Mouse (Mus musculus): Measurements from ENCODE around the gene Cln6. TPM values are rescaled to one million over a fixed set of nuclear protein-coding genes. Genes with fewer than 3 reads are reported as not detected.
"Not testable (repeated sequence)": the region's sequence is repeated elsewhere in the genome, so short reads cannot be mapped to it uniquely, and the experiment has no call there.

The Cln6 gene
- total RNA-seq (2014; rRNA removed) (31.7 and 41.6 TPM in 2 replicates), polyA plus RNA-seq (2015; fragmentation: Nextera tagmentation; extraction: Ambion mirVana) (9.5 and 10.4 TPM in 2 replicates)

- Histone ChIP-seq H3K4me3 (ENCODE audit: low read length) (peak within 1 kb of the TSS; percentile 75), H3K9me3 (ENCODE audit: low read length) (no peaks in the 10 kb centered on the region), H3K36me3 (ENCODE audit: insufficient read depth, low read length) (no peaks in the 10 kb centered on the region), H3K27me3 (ENCODE audit: insufficient read depth, low read length) (no peaks in the 10 kb centered on the region), H3K4me2 (ENCODE audit: low read depth, low read length) (peak within 1 kb of the TSS; percentile 94), H3K4me1 (ENCODE audit: insufficient read depth, low read length) (no peaks in the 10 kb centered on the region), H3K27ac (peak within 1 kb of the TSS; percentile 83), H3K9ac (replicated peaks; ENCODE audit: low read length) (peak within 1 kb of the TSS; percentile 78)
- under 1% methylated on average over 48 of the region's 48 CpGs for WGBS
- ATAC-seq (peak; percentile 90), DNase-seq (ENCODE audit: low spot score) (peak; percentile 79)
- TF ChIP-seq CTCF (IDR thresholded peaks at IDR 0.05; ENCODE audit: low read depth) = no peak
These were observed at the start of gene Cln6 for GRCm38 (mm10) chr9:62838506-62839171. TSS of gene Cln6 (plus strand) at chr9:62838785.

- H3K9me3 ChIP-seq (ENCODE audit: low read length) = no peaks in the 10 kb centered on the region
- no peaks in the 10 kb centered on the region for H3K27me3 ChIP-seq (ENCODE audit: insufficient read depth, low read length)
- H3K36me3 ChIP-seq (ENCODE audit: insufficient read depth, low read length) = peaks cover 4% of the 10 kb centered on the region; the same call in 1 of the 2 replicates
- TF ChIP-seq CTCF (IDR thresholded peaks at IDR 0.05; ENCODE audit: low read depth) = no peak
- no peak overlapping the region for H3K9ac ChIP-seq (replicated peaks; ENCODE audit: low read length)
- no peak overlapping the region for H3K4me3 ChIP-seq (ENCODE audit: low read length)
- H3K4me2 ChIP-seq (ENCODE audit: low read depth, low read length) = no peak overlapping the region
- no peak overlapping the region for H3K27ac ChIP-seq
- DNase-seq (ENCODE audit: low spot score) (no peak), ATAC-seq (no peak)
- no peaks in the 10 kb centered on the region for H3K4me1 ChIP-seq (ENCODE audit: insufficient read depth, low read length)
- WGBS = 81% methylated on average over 12 of the region's 12 CpGs
These were observed 48.7 kb upstream of the Cln6 start for GRCm38 (mm10) chr9:62789856-62790255.

GRCm38 (mm10) chr9:62799218-62799617, 39.4 kb upstream of the Cln6 start:
- ATAC-seq; H3K9ac ChIP-seq (replicated peaks; ENCODE audit: low read length); H3K27ac ChIP-seq; H3K4me2 ChIP-seq (ENCODE audit: low read depth, low read length); H3K4me3 ChIP-seq (ENCODE audit: low read length); DNase-seq (ENCODE audit: low spot score); H3K4me1 ChIP-seq (ENCODE audit: insufficient read depth, low read length); H3K27me3 ChIP-seq (ENCODE audit: insufficient read depth, low read length); H3K9me3 ChIP-seq (ENCODE audit: low read length): not testable (repeated sequence)
- peaks cover 25% of the 10 kb centered on the region; the same call in 1 of the 2 replicates for H3K36me3 ChIP-seq (ENCODE audit: insufficient read depth, low read length)
- WGBS = 95% methylated on average over 2 of the region's 2 CpGs

GRCm38 (mm10) chr9:62810095-62810494, 28.5 kb upstream of the Cln6 start:
- peak overlapping the region; percentile 96 for H3K9ac ChIP-seq (replicated peaks; ENCODE audit: low read length)
- peak overlapping the region; percentile 93 for H3K4me3 ChIP-seq (ENCODE audit: low read length)
- no peaks in the 10 kb centered on the region for H3K27me3 ChIP-seq (ENCODE audit: insufficient read depth, low read length)
- H3K4me2 ChIP-seq (ENCODE audit: low read depth, low read length) = peak overlapping the region; percentile 69
- TF ChIP-seq CTCF (IDR thresholded peaks at IDR 0.05; ENCODE audit: low read depth) = no peak
- DNase-seq (ENCODE audit: low spot score) = no peak
- H3K9me3 ChIP-seq (ENCODE audit: low read length) = no peaks in the 10 kb centered on the region
- H3K27ac ChIP-seq = peak overlapping the region; percentile 98; the same call in 1 of the 2 replicates
- peaks cover 9% of the 10 kb centered on the region for H3K4me1 ChIP-seq (ENCODE audit: insufficient read depth, low read length)
- H3K36me3 ChIP-seq (ENCODE audit: insufficient read depth, low read length) = no peaks in the 10 kb centered on the region
- WGBS = 15% methylated on average over 8 of the region's 8 CpGs
- no peak for ATAC-seq

- Histone ChIP-seq H3K4me1 (ENCODE audit: insufficient read depth, low read length) (peaks cover 9% of the 10 kb centered on the region), H3K4me3 (ENCODE audit: low read length) (peak overlapping the region; percentile 93), H3K27ac (peak overlapping the region; percentile 98), H3K9ac (replicated peaks; ENCODE audit: low read length) (peak overlapping the region; percentile 96), H3K27me3 (ENCODE audit: insufficient read depth, low read length) (no peaks in the 10 kb centered on the region), H3K4me2 (ENCODE audit: low read depth, low read length) (peak overlapping the region; percentile 69), H3K9me3 (ENCODE audit: low read length) (no peaks in the 10 kb centered on the region), H3K36me3 (ENCODE audit: insufficient read depth, low read length) (no peaks in the 10 kb centered on the region)
- TF ChIP-seq CTCF (IDR thresholded peaks at IDR 0.05; ENCODE audit: low read depth) = peak; percentile 56
- peak; percentile 70 for DNase-seq (ENCODE audit: low spot score)
- 1% methylated on average over 58 of the region's 58 CpGs for WGBS
- ATAC-seq = peak; percentile 75
These were observed 27.8 kb upstream of the Cln6 start for GRCm38 (mm10) chr9:62810543-62811515.

- Histone ChIP-seq H3K27me3 (ENCODE audit: insufficient read depth, low read length) (no peaks in the 10 kb centered on the region), H3K27ac (peak within 1 kb of the TSS; percentile 98), H3K9ac (replicated peaks; ENCODE audit: low read length) (peak within 1 kb of the TSS; percentile 96), H3K36me3 (ENCODE audit: insufficient read depth, low read length) (no peaks in the 10 kb centered on the region), H3K9me3 (ENCODE audit: low read length) (no peaks in the 10 kb centered on the region), H3K4me2 (ENCODE audit: low read depth, low read length) (peak within 1 kb of the TSS; percentile 69), H3K4me1 (ENCODE audit: insufficient read depth, low read length) (peaks cover 9% of the 10 kb centered on the region), H3K4me3 (ENCODE audit: low read length) (peak within 1 kb of the TSS; percentile 93)
- DNase-seq (ENCODE audit: low spot score) (peak; percentile 96), ATAC-seq (peak; percentile 93)
- TF ChIP-seq CTCF (IDR thresholded peaks at IDR 0.05; ENCODE audit: low read depth) = no peak
- under 1% methylated on average over 53 of the region's 68 CpGs for WGBS
These were observed 27.0 kb upstream of the Cln6 start, which contains the start of gene Fem1b for GRCm38 (mm10) chr9:62811516-62812121. TSS of gene Fem1b (minus strand) at chr9:62811934.

Data from hindbrain, postnatal 0 days (tissue).